Mouse (Mus musculus) ES-Bruce4 (cell line): ENCODE measurements around the gene Itgb7.

ENCODE experiments used
- CTCF ChIP-seq: IDR thresholded peaks from one replicate; pipeline ENCODE4 v1.8.1; 2011; ENCODE audit warnings: low read depth, low read length
- EP300 ChIP-seq: IDR thresholded peaks from 2 replicates; pipeline ENCODE4 v1.6.1; 2011; ENCODE audit warnings: low read depth, low read length; ENCODE audit not compliant: insufficient read depth
- POLR2A ChIP-seq: IDR thresholded peaks from one replicate; pipeline ENCODE4 v1.8.1; 2011; ENCODE audit warnings: low read length; ENCODE audit not compliant: insufficient read depth

DNA sequence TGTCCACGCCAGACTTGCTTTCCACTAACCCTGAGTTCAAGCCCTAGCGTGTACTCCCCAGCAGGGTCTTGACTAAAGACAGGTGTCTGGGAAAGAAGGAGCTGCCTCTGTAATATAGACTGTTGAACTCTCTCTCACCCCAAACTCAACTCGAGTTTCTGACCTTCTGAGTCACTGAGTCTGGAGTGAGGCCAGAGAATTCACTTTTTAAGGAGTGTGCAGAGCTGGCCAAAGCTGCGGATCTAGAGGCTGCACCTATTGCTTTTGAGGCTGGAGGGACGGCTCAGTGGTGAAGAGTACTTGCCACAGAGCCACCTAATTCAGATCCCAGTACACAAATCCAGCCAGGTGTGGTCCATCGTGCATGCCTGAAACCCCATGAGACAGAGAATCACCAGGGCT, 64.1 kb downstream of the Itgb7 start:
- no peak for TF ChIP-seq POLR2A
- no peak for TF ChIP-seq CTCF
- TF ChIP-seq EP300, result no peak
